Mouse (Mus musculus) MN1 (cell line): ENCODE measurements around the gene Vmn1r181.
"Not testable (repeated sequence)": the region's sequence is repeated elsewhere in the genome, so short reads cannot be mapped to it uniquely, and the experiment has no call there.

Experiments
- DNase-seq: peaks from one replicate; pipeline ENCODE4 v3.0.0-alpha.2; 2016; ENCODE audit warnings: low spot score

Gene Vmn1r181

DNA sequence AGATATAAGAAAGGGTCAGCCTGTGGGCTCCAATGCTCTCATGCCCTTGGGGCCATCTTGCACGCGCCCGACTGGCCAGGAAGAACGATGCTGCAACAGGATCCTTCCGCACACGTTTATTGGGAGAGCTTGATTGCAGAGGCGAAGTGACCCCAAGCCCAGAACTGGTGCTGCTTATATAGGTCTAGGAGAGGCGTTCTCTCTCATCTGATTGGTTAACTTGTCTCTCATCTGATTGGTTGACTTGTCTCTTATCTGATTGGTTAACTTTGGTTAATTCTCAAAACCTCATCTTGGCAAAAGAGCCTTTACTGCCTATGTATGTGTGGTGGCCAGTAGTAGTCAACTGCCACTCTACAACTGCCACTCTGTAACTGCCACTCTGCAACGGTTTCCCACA lies at the start of gene Vmn1r181:
Vmn1r181 (plus strand) TSS at position 301 of the 400 bp plus-strand sequence.
- DNase-seq, result not testable (repeated sequence)

DNA sequence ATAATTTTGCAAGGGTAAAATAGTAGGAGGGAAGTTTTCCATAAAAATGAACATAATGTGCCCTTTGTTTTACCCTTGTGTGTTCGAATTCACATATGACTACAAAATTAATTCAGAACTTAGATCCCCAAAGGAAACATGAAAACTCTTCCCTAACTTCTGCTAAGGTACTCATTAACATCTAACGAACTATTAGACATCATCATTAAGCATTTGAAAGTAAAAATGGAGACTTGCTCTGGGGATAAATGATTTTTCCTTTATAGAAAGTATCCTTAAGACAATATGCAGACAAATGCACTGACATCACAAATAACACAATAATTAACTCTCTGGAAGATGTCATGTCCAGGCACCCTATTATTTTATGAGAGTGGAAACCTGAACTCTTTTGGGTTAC lies 47.7 kb upstream of the Vmn1r181 start, which contains the start of gene Vmn1r179:
Vmn1r179 (plus strand) TSS at position 301 of the 400 bp plus-strand sequence.
- no peak for DNase-seq

GRCm38 (mm10) chr7:23950332-23950731 lies 24.1 kb upstream of the Vmn1r181 start, which contains the start of gene Vmn1r180:
TSS of gene Vmn1r180 (plus strand) at chr7:23950632.
- DNase-seq, result no peak

GRCm38 (mm10) chr7:23968044-23968443 lies 6.4 kb upstream of the Vmn1r181 start:
- DNase-seq, result not testable (repeated sequence)

DNA sequence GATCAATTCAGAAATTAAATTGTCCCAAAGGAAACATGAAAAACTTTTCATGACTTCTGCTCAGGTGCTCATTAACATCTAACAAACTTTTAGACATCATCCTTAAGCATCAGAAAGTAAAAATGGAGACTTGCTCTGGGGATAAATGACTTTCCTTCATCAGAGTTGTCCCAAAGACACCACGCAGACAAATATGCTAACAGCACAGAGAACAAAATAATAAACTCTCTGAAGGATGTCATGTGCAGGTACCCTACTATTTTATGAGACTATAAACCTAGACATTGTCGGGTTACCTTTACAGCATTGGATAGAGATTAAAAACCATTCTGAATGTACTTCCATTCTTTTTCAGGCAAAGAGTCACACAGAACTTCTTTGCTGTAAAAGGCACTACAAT lies 27.0 kb downstream of the Vmn1r181 start, which contains the start of gene V1rd19:
V1rd19 (plus strand) TSS at position 301 of the 400 bp plus-strand sequence.
- DNase-seq, result no peak
